Mouse (Mus musculus) urinary bladder, postnatal 14 days (tissue): ENCODE measurements around the gene Rtn4ip1.
"Not testable (repeated sequence)": the region's sequence is repeated elsewhere in the genome, so short reads cannot be mapped to it uniquely, and the experiment has no call there.

Source experiments
- DNase-seq: peaks from one replicate; pipeline ENCODE4 v3.0.0; 2021; ENCODE audit warnings: low spot score

The Rtn4ip1 gene

GRCm38 (mm10) chr10:43901578-43902194, at the start of gene Rtn4ip1, which contains the start of gene Qrsl1:
Gene Rtn4ip1 (plus strand): TSS chr10:43901807.
Gene Qrsl1 (minus strand): TSS chr10:43901745.
- DNase-seq = peak; percentile 93

- DNase-seq = no peak
Observed at GRCm38 (mm10) chr10:43851898-43852297, 49.7 kb upstream of the Rtn4ip1 start.

- no peak for DNase-seq
Observed at GRCm38 (mm10) chr10:43855916-43856315, 45.7 kb upstream of the Rtn4ip1 start.

GRCm38 (mm10) chr10:43856351-43856750, 45.3 kb upstream of the Rtn4ip1 start:
- DNase-seq = no peak

- DNase-seq = peak; percentile 29
Observed at GRCm38 (mm10) chr10:43870752-43871151, 30.9 kb upstream of the Rtn4ip1 start.

- DNase-seq = no peak
Observed at GRCm38 (mm10) chr10:43871458-43871857, 30.1 kb upstream of the Rtn4ip1 start.

GRCm38 (mm10) chr10:43887676-43888075, 13.9 kb upstream of the Rtn4ip1 start:
- no peak for DNase-seq

- no peak for DNase-seq
Observed at GRCm38 (mm10) chr10:43888976-43889375, 12.6 kb upstream of the Rtn4ip1 start.

- DNase-seq = no peak
Observed at GRCm38 (mm10) chr10:43892971-43893370, 8.6 kb upstream of the Rtn4ip1 start.

- no peak for DNase-seq
Observed at GRCm38 (mm10) chr10:43896065-43896464, 5.5 kb upstream of the Rtn4ip1 start.

GRCm38 (mm10) chr10:43898276-43898675, 3.3 kb upstream of the Rtn4ip1 start:
- no peak for DNase-seq

GRCm38 (mm10) chr10:43900883-43901570, 580 bp upstream of the Rtn4ip1 start:
- no peak for DNase-seq

GRCm38 (mm10) chr10:43904569-43904968, 3.0 kb downstream of the Rtn4ip1 start:
- DNase-seq = no peak

GRCm38 (mm10) chr10:43910032-43910872, 8.6 kb downstream of the Rtn4ip1 start:
- no peak for DNase-seq

GRCm38 (mm10) chr10:43910873-43911142, 9.2 kb downstream of the Rtn4ip1 start:
- DNase-seq = no peak

GRCm38 (mm10) chr10:43912236-43912635, 10.6 kb downstream of the Rtn4ip1 start:
- DNase-seq = no peak

- no peak for DNase-seq
Observed at GRCm38 (mm10) chr10:43916181-43916580, 14.6 kb downstream of the Rtn4ip1 start.

GRCm38 (mm10) chr10:43916737-43917136, 15.1 kb downstream of the Rtn4ip1 start:
- DNase-seq = no peak

GRCm38 (mm10) chr10:43918696-43919608, 17.3 kb downstream of the Rtn4ip1 start:
- peak; percentile 87 for DNase-seq

GRCm38 (mm10) chr10:43923096-43923495, 21.5 kb downstream of the Rtn4ip1 start:
- DNase-seq = no peak

GRCm38 (mm10) chr10:43925776-43926175, 24.2 kb downstream of the Rtn4ip1 start:
- DNase-seq = not testable (repeated sequence)

GRCm38 (mm10) chr10:43927736-43928135, 26.1 kb downstream of the Rtn4ip1 start:
- DNase-seq = no peak
